Mouse (Mus musculus) testis, adult 2 months (tissue): ENCODE data around the gene Psmd5. TPM values are rescaled to one million over a fixed set of nuclear protein-coding genes. Genes with fewer than 3 reads are reported as not detected.
A peak's percentile ranks its signal among the peaks of the same experiment; 100 is the strongest.

Experiments
- H3K27ac ChIP-seq: fragments of 200-500 bp; 2 replicates; pipeline ENCODE4 v1.5.1; 2012; ENCODE audit warnings: low read depth, low read length; ENCODE audit not compliant: control insufficient read depth, insufficient read depth
- H3K27me3 ChIP-seq: fragments of 200-500 bp; 2 replicates; pipeline ENCODE4 v1.6.1; 2012; ENCODE audit warnings: mild to moderate bottlenecking, low read length, moderate library complexity; ENCODE audit not compliant: control insufficient read depth, insufficient read depth
- H3K36me3 ChIP-seq: fragments of 200-500 bp; 2 replicates; pipeline ENCODE4 v1.6.1; 2012; ENCODE audit warnings: mild to moderate bottlenecking, low read length; ENCODE audit not compliant: control insufficient read depth, insufficient read depth
- H3K4me1 ChIP-seq: fragments of 200-500 bp; 2 replicates; pipeline ENCODE4 v1.6.1; 2012; ENCODE audit warnings: low read length; ENCODE audit not compliant: control insufficient read depth, insufficient read depth
- H3K4me3 ChIP-seq: fragments of 200-500 bp; 2 replicates; pipeline ENCODE4 v1.5.1; 2012; ENCODE audit warnings: low read depth, mild to moderate bottlenecking, low read length, moderate library complexity, mixed read lengths; ENCODE audit not compliant: control insufficient read depth
- CTCF ChIP-seq: fragments of 200-500 bp; IDR thresholded peaks from 2 replicates; pipeline ENCODE4 v1.5.1; 2012; ENCODE audit warnings: low read depth, mild to moderate bottlenecking, inconsistent platforms, low read length, moderate library complexity; ENCODE audit not compliant: control insufficient read depth, insufficient read depth, insufficient replicate concordance
- POLR2A ChIP-seq: fragments of 200-500 bp; IDR thresholded peaks from 2 replicates; pipeline ENCODE4 v1.6.1; 2012; ENCODE audit warnings: low read depth, mild to moderate bottlenecking, inconsistent platforms, low read length, moderate library complexity; ENCODE audit not compliant: control insufficient read depth
- polyA plus RNA-seq: library from polyadenylated mRNA; depleted of rRNA; stranded (reverse); fragments of >200 nt; gene quantifications from 2 replicates; pipeline ENCODE4 v1.2.3, GENCODE M21; 2012

Gene Psmd5
- polyA plus RNA-seq, 1 experiment = 8.0 TPM

DNA sequence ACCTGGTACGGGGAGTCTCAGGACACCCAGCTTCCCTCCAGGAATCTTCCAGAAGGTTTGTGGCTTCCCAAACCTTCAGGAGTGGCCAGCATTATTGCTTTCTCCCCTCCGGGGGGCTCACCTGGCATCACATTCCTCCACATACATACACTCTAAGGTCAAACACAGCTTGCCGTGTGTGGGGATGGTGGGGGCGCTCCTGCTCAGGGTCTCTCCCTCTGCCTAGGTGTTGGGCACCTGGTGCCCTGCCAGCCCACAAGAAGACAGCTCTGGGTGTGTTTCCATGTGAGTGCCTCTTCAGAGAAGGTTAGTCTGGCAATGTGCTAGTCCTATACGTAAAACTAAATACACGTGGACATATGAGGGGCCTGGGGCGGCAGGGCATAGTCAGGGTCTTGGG, 37.8 kb upstream of the Psmd5 start:
- Histone ChIP-seq H3K4me3 (no peak overlapping the region), H3K27me3 (peaks cover 2% of the 10 kb centered on the region), H3K4me1 (peaks cover 13% of the 10 kb centered on the region), H3K27ac (no peak overlapping the region), H3K36me3 (no peaks in the 10 kb centered on the region)
- TF ChIP-seq POLR2A = no peak
- no peak for TF ChIP-seq CTCF

DNA sequence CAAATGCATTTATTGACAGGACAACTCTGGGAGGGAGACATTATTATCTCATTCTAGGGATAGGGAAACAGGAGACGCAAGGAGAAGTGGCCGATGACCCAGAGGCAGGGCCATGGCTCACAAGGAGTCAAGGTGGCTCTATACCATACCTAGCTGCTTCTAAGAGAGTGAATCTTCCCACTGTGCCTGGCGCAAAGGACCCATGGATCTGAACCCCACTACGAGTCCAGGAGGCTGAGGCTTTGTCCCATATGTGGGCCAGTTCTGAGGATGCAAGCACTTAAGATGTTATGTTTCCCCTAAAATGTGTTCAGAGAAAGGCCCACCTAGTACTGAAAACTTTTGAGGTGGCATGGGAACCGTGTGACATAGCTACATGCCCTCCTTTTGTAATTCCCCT, 37.1 kb upstream of the Psmd5 start:
- H3K27me3 ChIP-seq = peaks cover 2% of the 10 kb centered on the region
- TF ChIP-seq CTCF (no peak), POLR2A (no peak)
- H3K4me3 ChIP-seq = no peak overlapping the region
- no peak overlapping the region for H3K27ac ChIP-seq
- no peaks in the 10 kb centered on the region for H3K36me3 ChIP-seq
- peaks cover 13% of the 10 kb centered on the region for H3K4me1 ChIP-seq

DNA sequence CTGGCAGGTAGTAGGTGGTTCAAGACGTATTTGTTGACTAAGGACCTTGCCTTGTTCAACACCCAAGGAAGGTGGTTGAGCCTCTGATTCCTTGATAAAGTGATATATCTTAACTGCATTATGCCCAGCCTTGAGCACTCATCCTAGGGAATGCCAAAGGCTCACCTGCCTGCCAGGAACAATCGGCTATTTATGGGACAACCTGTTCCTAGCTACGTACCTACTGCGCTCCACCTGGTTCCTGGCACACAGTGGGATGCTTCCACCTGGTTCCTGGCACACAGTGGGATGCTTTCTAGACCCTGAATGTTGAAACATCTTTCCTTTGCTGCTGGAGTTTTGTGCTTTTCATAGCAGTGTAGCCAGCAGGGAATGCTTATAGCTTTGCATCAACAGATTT, 35.0 kb upstream of the Psmd5 start:
- Histone ChIP-seq H3K4me1 (peaks cover 25% of the 10 kb centered on the region), H3K27ac (no peak overlapping the region), H3K27me3 (peaks cover 2% of the 10 kb centered on the region), H3K36me3 (no peaks in the 10 kb centered on the region), H3K4me3 (no peak overlapping the region)
- TF ChIP-seq CTCF (no peak), POLR2A (no peak)

DNA sequence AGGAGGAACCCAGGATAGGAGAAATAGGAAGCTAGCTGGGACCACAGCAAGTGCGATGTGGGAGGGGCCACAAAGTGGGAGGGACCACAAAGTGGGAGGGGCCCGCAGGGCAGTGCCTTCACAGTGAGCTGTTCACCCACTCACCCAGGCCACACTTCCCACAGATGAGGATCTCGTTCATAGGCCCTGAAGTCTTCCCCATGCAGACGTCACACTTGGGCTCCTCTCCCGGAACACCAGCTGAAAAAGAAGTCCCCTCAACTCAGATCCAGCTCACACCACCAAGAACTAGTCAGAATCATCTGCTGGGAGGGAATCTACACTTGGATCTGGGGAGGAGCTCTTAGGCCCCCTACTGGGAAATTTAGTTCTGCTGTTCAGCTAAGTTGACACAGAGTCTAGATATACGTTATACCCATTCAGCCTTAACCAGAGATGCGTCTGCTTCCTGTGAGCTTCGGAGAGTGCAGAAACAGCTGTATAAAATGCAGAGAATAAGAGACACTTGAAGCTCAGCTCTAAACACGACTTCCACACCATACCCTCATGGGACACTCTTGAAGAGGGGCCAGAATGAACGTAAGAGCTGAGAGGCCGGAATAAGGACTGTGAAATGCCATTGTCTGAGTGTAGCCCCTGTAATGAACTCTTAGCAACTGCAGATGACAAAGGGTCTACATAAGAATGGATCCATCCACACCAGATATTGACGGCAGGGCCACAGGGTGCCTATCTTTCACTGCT, 32.3 kb upstream of the Psmd5 start:
- no peak overlapping the region for H3K4me3 ChIP-seq
- no peak overlapping the region for H3K27ac ChIP-seq
- no peaks in the 10 kb centered on the region for H3K36me3 ChIP-seq
- no peak for TF ChIP-seq CTCF
- H3K27me3 ChIP-seq = no peaks in the 10 kb centered on the region
- H3K4me1 ChIP-seq = peaks cover 19% of the 10 kb centered on the region

DNA sequence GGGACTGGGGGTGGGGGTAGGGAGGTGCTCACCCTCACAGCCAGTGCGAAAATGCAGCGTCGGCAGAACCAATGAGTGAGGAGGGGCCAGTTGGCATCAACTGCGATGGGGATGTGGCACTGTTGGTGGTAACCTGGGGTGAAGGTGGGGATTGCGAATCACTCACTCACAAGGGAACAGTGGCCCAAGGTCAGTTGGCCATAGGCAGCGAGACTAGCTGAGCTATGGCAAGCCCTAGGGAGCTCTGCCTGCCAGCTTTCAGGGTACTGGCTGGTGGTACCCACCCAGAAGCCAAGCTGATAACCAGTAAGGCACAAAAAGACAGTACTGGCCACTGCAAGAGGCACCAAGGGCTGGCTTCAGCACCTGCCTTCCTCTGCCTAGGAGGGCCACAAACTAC, 31.7 kb upstream of the Psmd5 start:
- Histone ChIP-seq H3K27ac (no peak overlapping the region), H3K4me3 (no peak overlapping the region), H3K4me1 (peaks cover 19% of the 10 kb centered on the region), H3K27me3 (no peaks in the 10 kb centered on the region), H3K36me3 (no peaks in the 10 kb centered on the region)
- TF ChIP-seq POLR2A = no peak
- TF ChIP-seq CTCF = no peak

DNA sequence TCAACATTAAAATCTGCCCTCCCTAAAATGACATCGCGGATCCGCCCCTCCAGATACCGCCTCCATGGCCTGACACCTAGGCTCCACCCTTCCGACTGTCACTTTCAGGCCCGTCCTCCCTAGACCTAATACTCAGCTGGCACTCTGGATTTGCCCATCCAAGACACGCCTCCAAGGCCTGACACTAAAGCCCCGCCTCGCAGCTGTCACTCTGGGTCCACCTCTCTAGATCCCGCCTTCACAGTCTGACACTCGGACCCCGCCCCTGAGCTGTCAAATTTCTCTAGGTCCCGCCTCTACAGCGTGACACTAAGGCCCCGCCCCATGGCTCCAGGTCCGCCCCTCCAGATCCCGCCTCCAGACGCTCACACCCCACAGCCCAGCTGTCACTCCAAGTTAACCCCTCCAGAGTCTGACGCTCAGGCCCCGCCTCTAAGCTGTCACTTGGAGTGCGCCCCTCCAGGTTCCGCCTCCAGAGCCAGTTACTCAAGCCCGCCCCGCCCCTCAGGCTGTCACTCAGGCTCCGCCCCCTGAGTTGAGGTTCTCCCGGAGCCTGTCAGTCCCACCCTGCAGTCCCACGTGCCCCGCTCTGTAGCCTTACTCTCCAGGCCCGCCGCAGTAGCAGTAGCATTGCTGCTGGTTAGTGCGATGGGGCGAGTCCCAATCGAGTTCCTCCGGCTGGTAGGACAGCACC, 30.2 kb upstream of the Psmd5 start:
- Histone ChIP-seq H3K4me1 (peaks cover 19% of the 10 kb centered on the region), H3K27me3 (no peaks in the 10 kb centered on the region), H3K36me3 (no peaks in the 10 kb centered on the region), H3K4me3 (peak overlapping the region; percentile 82), H3K27ac (no peak overlapping the region)
- TF ChIP-seq CTCF = no peak
- TF ChIP-seq POLR2A = peak; percentile 52; the same call in 1 of the 2 replicates

DNA sequence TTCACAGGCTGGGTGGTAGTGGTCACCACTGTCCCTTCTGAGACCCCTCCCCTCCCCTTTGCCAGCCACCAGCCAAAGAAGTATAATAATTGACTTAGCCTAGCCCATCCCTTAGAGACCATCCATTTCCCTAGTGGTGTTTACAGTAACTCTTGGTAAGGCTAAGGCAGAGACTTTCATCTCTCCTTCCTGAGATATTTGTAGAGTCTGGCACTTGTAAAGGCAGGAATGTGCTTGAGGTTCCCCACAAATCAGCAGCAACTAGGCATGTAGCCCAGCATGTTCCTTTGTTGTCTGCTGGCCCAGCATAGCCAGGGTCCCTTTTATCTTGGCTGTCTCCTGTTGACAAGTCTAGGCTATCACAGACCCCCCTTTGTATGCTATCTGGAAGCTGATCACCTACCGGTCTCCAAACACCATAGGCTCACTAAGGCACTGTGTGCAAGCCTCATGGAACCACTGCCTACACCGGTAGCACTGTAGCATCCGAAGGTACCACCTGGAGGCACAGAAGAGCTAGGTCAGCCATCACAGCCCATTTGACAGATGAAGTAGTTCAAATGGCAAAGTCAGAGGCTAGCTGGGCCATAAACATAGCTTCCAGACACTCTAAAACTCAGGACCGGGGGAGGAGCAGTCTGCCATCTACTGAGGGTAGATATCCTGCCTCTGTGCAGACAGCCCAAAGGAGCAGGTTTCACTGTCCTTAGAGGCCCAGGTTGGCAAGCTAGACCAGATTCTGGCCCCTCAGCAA, 29.1 kb upstream of the Psmd5 start:
- no peak overlapping the region for H3K27ac ChIP-seq
- TF ChIP-seq POLR2A (no peak), CTCF (no peak)
- H3K4me1 ChIP-seq = peaks cover 19% of the 10 kb centered on the region
- no peaks in the 10 kb centered on the region for H3K36me3 ChIP-seq
- no peaks in the 10 kb centered on the region for H3K27me3 ChIP-seq
- no peak overlapping the region for H3K4me3 ChIP-seq
